Mouse (Mus musculus): Measurements from ENCODE around the gene Sptbn2. TPM values are rescaled to one million over a fixed set of nuclear protein-coding genes. Genes with fewer than 3 reads are reported as not detected.

The Sptbn2 gene
- total and polyA plus RNA-seq, 3 experiments, result 0.31 to 0.79 TPM; not detected in 1

DNA sequence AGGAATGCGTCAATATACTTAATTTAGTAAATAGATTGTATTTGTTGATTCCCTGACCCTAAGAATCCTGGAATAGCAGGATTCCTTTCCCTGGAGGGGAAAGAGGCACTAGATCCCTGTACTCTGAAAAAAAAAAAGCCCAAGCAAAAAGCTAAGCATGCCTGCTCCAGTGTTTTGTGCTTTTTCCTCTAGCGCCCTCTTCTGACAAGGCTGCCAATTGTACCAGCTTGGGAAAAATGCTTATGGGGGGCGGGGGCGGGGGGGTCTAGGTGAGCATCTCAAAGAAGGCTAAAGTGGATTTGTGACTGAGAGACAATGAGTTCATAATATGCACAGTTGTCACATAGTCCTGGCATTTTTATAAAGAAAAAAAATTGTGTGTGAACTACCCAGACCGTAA is 32.6 kb downstream of the Sptbn2 start (continued):
- no peak for TF ChIP-seq CHD1 (IDR thresholded peaks at IDR 0.05; ENCODE audit: low read depth, low read length)
- no peak for TF ChIP-seq SIN3A (IDR thresholded peaks at IDR 0.05; ENCODE audit: low read length)
- TF ChIP-seq SMC3 (IDR thresholded peaks at IDR 0.05; ENCODE audit: low read depth, low read length), result peak; percentile 73
- no peak for TF ChIP-seq MYB (IDR thresholded peaks at IDR 0.05; ENCODE audit: low read depth, low read length)
- no peak for TF ChIP-seq POLR2AphosphoS5 (IDR thresholded peaks at IDR 0.05; ENCODE audit: borderline replicate concordance, low read depth, low read length)
- TF ChIP-seq HCFC1 (IDR thresholded peaks at IDR 0.05; ENCODE audit: low read depth, low read length), result no peak
- no peak for TF ChIP-seq RCOR1 (IDR thresholded peaks at IDR 0.05; ENCODE audit: low read depth, low read length)
- TF ChIP-seq TBP (IDR thresholded peaks at IDR 0.05; ENCODE audit: low read depth, low read length), result no peak
- no peak for TF ChIP-seq POLR2A (IDR thresholded peaks at IDR 0.05; ENCODE audit: control insufficient read depth in 1 of 2, insufficient read depth in 1 of 2, low read depth in 1 of 2, low read length in 2 of 2, poor library complexity in 1 of 2)
- TF ChIP-seq ZMIZ1 (IDR thresholded peaks at IDR 0.05; ENCODE audit: low read depth, low read length), result no peak
- no peak for TF ChIP-seq ELF1 (IDR thresholded peaks at IDR 0.05; ENCODE audit: low read depth, low read length)
- TF ChIP-seq JUND (IDR thresholded peaks at IDR 0.05; ENCODE audit: low read depth, low read length), result no peak
- no peak for TF ChIP-seq E2F4 (IDR thresholded peaks at IDR 0.05; ENCODE audit: borderline replicate concordance, low read depth, low read length)
- TF ChIP-seq UBTF (IDR thresholded peaks at IDR 0.05; ENCODE audit: borderline replicate concordance, insufficient read depth, low read depth, low read length), result no peak
- no peak for TF ChIP-seq NELFE (IDR thresholded peaks at IDR 0.05; ENCODE audit: low read depth, low read length)
- no peak for TF ChIP-seq GATA1 (IDR thresholded peaks at IDR 0.05; ENCODE audit: low read depth, low read length)
- TF ChIP-seq ZKSCAN1 (IDR thresholded peaks at IDR 0.05; ENCODE audit: low read depth, low read length), result no peak
- TF ChIP-seq GABPA (IDR thresholded peaks at IDR 0.05; ENCODE audit: low read depth, low read length), result no peak
- peak; percentile 38 to 73 (median 70); a peak in 5 of 6 replicates for TF ChIP-seq CTCF (IDR thresholded peaks at IDR 0.05 in 2 of 3, conservative IDR thresholded peaks at IDR 0.05 in 1 of 3; ENCODE audit: control insufficient read depth in 1 of 3, insufficient read depth in 1 of 3, low read depth in 2 of 3, low read length in 3 of 3, poor library complexity in 1 of 3, severe bottlenecking in 1 of 3)

DNA sequence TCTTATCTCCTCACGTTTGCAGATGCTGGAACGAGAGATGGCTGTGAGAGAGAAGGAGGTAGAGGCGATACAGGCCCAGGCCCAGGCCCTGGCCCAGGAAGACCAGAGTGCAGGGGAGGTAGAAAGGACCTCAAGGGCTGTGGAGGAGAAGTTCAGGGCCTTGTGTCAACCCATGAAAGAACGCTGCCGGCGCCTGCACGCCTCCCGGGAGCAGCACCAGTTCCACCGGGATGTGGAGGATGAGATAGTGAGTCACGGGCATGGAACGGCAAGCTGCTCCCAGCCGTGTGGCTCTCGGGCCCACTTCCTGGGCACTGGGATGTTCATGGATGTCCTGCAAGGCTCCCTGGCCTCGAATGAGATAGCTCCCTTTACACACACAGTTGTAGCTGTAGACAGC is 33.1 kb downstream of the Sptbn2 start:
- no peak for TF ChIP-seq MYC (IDR thresholded peaks at IDR 0.05; ENCODE audit: low read depth, low read length)
- TF ChIP-seq CHD1 (IDR thresholded peaks at IDR 0.05; ENCODE audit: low read depth, low read length), result no peak
- TF ChIP-seq POLR2AphosphoS2 (IDR thresholded peaks at IDR 0.05; ENCODE audit: low read length), result no peak
- TF ChIP-seq ZKSCAN1 (IDR thresholded peaks at IDR 0.05; ENCODE audit: low read depth, low read length), result no peak
- TF ChIP-seq SIN3A (IDR thresholded peaks at IDR 0.05; ENCODE audit: low read length), result no peak
- TF ChIP-seq E2F4 (IDR thresholded peaks at IDR 0.05; ENCODE audit: borderline replicate concordance, low read depth, low read length), result no peak
- no peak for TF ChIP-seq MAX (IDR thresholded peaks at IDR 0.05; ENCODE audit: low read length)
- TF ChIP-seq CHD2 (IDR thresholded peaks at IDR 0.05; ENCODE audit: low read length), result no peak
- no peak for TF ChIP-seq MAZ (IDR thresholded peaks at IDR 0.05; ENCODE audit: low read depth, low read length)
- TF ChIP-seq TCF12 (IDR thresholded peaks at IDR 0.05; ENCODE audit: low read depth, low read length), result no peak
- TF ChIP-seq TBP (IDR thresholded peaks at IDR 0.05; ENCODE audit: low read depth, low read length), result no peak
- no peak for TF ChIP-seq GABPA (IDR thresholded peaks at IDR 0.05; ENCODE audit: low read depth, low read length)
- no peak for TF ChIP-seq POLR2AphosphoS5 (IDR thresholded peaks at IDR 0.05; ENCODE audit: borderline replicate concordance, low read depth, low read length)
- no peaks in the 10 kb centered on the region for H3K9me3 ChIP-seq (replicated peaks; ENCODE audit: insufficient read depth, low read length)
- H3K36me3 ChIP-seq (ENCODE audit: control insufficient read depth in 1 of 2, insufficient read depth in 2 of 2, low read length in 2 of 2), result no peaks in the 10 kb centered on the region
- no peak for DNase-seq (ENCODE audit: low read depth, low spot score)
- H3K79me2 ChIP-seq (ENCODE audit: control insufficient read depth, insufficient read depth, low read length, poor library complexity), result no peaks in the 10 kb centered on the region
- no peak overlapping the region for H3K9ac ChIP-seq (ENCODE audit: control insufficient read depth, low read depth, low read length, poor library complexity, severe bottlenecking)
- no peaks in the 10 kb centered on the region for H3K27me3 ChIP-seq (ENCODE audit: control insufficient read depth in 1 of 2, insufficient read depth in 2 of 2, low read length in 2 of 2)
- no peaks in the 10 kb centered on the region for H3K4me1 ChIP-seq (ENCODE audit: control insufficient read depth in 1 of 2, insufficient read depth in 2 of 2, low read length in 2 of 2)
- no peak overlapping the region for H3K4me3 ChIP-seq (ENCODE audit: control insufficient read depth in 1 of 2, insufficient read depth in 1 of 2, low read depth in 2 of 2, low read length in 2 of 2)
- H3K27ac ChIP-seq (ENCODE audit: control insufficient read depth, low read depth, low read length), result no peak overlapping the region
